Mouse (Mus musculus) embryonic facial prominence, embryonic 10.5 days (tissue): ENCODE measurements around the gene Gm5136. TPM values are rescaled to one million over a fixed set of nuclear protein-coding genes. Genes with fewer than 3 reads are reported as not detected.

Experiments used
- DNase-seq: peaks from one replicate; pipeline ENCODE4 v3.0.0-alpha.2; 2017; ENCODE audit warnings: low spot score
- H3K27ac ChIP-seq: fragments of 300-500 bp; sonication (generic); replicated peaks from 2 replicates; pipeline ENCODE4 v1.5.1; 2016; ENCODE audit warnings: mild to moderate bottlenecking
- H3K27me3 ChIP-seq: fragments of 300-500 bp; sonication (generic); replicated peaks from 2 replicates; pipeline ENCODE4 v1.6.1; 2016; ENCODE audit warnings: low read depth, mild to moderate bottlenecking; ENCODE audit not compliant: poor library complexity, severe bottlenecking
- H3K36me3 ChIP-seq: fragments of 300-500 bp; sonication (generic); replicated peaks from 2 replicates; pipeline ENCODE4 v1.6.1; 2016; ENCODE audit warnings: mild to moderate bottlenecking, moderate library complexity
- H3K4me1 ChIP-seq: fragments of 300-500 bp; sonication (generic); 2 replicates; pipeline ENCODE4 v1.6.1; 2016
- H3K4me3 ChIP-seq: fragments of 300-500 bp; sonication (generic); 2 replicates; pipeline ENCODE4 v1.5.1; 2016; ENCODE audit warnings: mild to moderate bottlenecking, moderate library complexity
- H3K9me3 ChIP-seq: fragments of 300-500 bp; sonication (generic); 2 replicates; pipeline ENCODE4 v1.6.1; 2016; ENCODE audit warnings: mild to moderate bottlenecking
- WGBS: fragments of 180-500 bp; shearing (Covaris S2); methylation state at CpG from one replicate; pipeline ENCODE4 v1.1.7; 2016; 5-methylcytosine and 5-hydroxymethylcytosine counted together
- polyA plus RNA-seq: library from polyadenylated mRNA; unstranded; fragments of >200 nt; fragmentation: Nextera tagmentation; extraction: Ambion mirVana; gene quantifications from 2 replicates; pipeline ENCODE4 v1.2.1, GENCODE M21; 2016

Gene Gm5136
- not detected in 2 replicates for polyA plus RNA-seq

- Histone ChIP-seq H3K9me3 (no peaks in the 10 kb centered on the region), H3K4me1 (no peaks in the 10 kb centered on the region), H3K36me3 (no peaks in the 10 kb centered on the region), H3K27ac (no peak within 1 kb of the TSS), H3K4me3 (no peak within 1 kb of the TSS), H3K27me3 (no peaks in the 10 kb centered on the region)
- WGBS, result 94% methylated on average over 9 of the region's 9 CpGs
- DNase-seq, result no peak
Measured at GRCm38 (mm10) chr10:108699946-108700345, at the start of gene Gm5136. Gene Gm5136 (minus strand): TSS chr10:108700160.

- H3K4me1 ChIP-seq, result no peaks in the 10 kb centered on the region
- DNase-seq, result no peak
- H3K27me3 ChIP-seq, result no peaks in the 10 kb centered on the region
- no peak overlapping the region for H3K27ac ChIP-seq
- no peak overlapping the region for H3K4me3 ChIP-seq
- no peaks in the 10 kb centered on the region for H3K9me3 ChIP-seq
- H3K36me3 ChIP-seq, result no peaks in the 10 kb centered on the region
- 82% methylated on average over 2 of the region's 2 CpGs for WGBS
Measured at GRCm38 (mm10) chr10:108743759-108744158, 43.8 kb upstream of the Gm5136 start.

DNA sequence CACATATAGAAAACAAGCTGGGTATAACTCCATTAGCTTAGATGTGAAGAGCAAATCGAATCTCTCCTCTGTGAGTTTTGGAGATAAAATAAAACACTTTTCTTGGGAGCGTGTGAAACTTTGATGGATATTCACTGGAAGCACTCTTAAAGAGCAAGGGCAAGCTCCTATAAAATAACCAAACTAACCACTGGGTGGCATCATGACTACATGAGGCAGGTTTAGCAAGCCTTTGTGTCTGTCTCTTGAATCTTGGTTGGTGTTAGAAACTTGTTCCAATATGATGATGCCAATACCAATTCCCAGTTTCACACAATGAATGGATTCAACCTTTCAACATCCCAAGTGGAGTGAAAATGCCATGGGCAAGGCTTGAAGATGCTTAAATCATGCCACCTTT, 34.0 kb upstream of the Gm5136 start:
- Histone ChIP-seq H3K36me3 (no peaks in the 10 kb centered on the region), H3K27ac (no peak overlapping the region), H3K9me3 (peaks cover 3% of the 10 kb centered on the region; the same call in 1 of the 2 replicates), H3K27me3 (no peaks in the 10 kb centered on the region), H3K4me1 (no peaks in the 10 kb centered on the region), H3K4me3 (no peak overlapping the region)
- 67% methylated on average over 2 of the region's 2 CpGs for WGBS
- no peak for DNase-seq

GRCm38 (mm10) chr10:108728961-108729360, 29.0 kb upstream of the Gm5136 start:
- Histone ChIP-seq H3K9me3 (peaks cover 3% of the 10 kb centered on the region; the same call in 1 of the 2 replicates), H3K27me3 (no peaks in the 10 kb centered on the region), H3K4me3 (no peak overlapping the region), H3K4me1 (no peaks in the 10 kb centered on the region), H3K36me3 (no peaks in the 10 kb centered on the region), H3K27ac (no peak overlapping the region)
- 80% methylated on average over 8 of the region's 8 CpGs for WGBS
- DNase-seq, result no peak

GRCm38 (mm10) chr10:108726391-108726790, 26.4 kb upstream of the Gm5136 start:
- WGBS, result 91% methylated on average over 4 of the region's 4 CpGs

GRCm38 (mm10) chr10:108724878-108725277, 24.9 kb upstream of the Gm5136 start:
- no peak for DNase-seq
- H3K4me3 ChIP-seq, result no peak overlapping the region
- no peak overlapping the region for H3K27ac ChIP-seq
- 95% methylated on average over 3 of the region's 3 CpGs for whole genome bisulfite sequencing
- H3K36me3 ChIP-seq, result no peaks in the 10 kb centered on the region
- no peaks in the 10 kb centered on the region for H3K4me1 ChIP-seq
- H3K27me3 ChIP-seq, result no peaks in the 10 kb centered on the region
- no peaks in the 10 kb centered on the region for H3K9me3 ChIP-seq

More at GRCm38 (mm10) chr10:108726391-108726790, 26.4 kb upstream of the Gm5136 start:
- no peaks in the 10 kb centered on the region for H3K9me3 ChIP-seq
- H3K27me3 ChIP-seq, result no peaks in the 10 kb centered on the region
- no peaks in the 10 kb centered on the region for H3K4me1 ChIP-seq
- H3K27ac ChIP-seq, result no peak overlapping the region
- no peaks in the 10 kb centered on the region for H3K36me3 ChIP-seq
- no peak for DNase-seq
- H3K4me3 ChIP-seq, result no peak overlapping the region

DNA sequence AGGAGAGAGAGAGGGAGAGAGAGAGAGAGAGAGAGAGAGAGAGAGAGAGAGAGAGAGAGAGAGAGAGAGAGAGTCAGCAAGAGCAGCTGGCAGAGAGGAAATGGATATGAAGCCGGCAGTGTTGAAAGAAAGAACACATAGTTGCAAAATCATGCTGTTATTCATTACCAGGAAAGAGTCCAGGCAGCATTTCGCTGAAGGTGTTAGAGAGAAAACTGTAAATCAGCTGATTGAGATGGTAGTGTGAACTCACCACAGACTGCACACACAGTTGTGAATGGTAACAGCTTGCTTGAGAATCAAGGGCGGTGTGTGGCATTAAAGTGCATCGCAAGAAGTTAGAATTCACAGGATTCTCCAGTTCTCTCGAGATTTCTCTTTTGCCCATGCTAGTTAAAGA, 10.6 kb upstream of the Gm5136 start:
- Histone ChIP-seq H3K27ac (no peak overlapping the region), H3K9me3 (no peaks in the 10 kb centered on the region), H3K36me3 (no peaks in the 10 kb centered on the region), H3K4me1 (no peaks in the 10 kb centered on the region), H3K27me3 (no peaks in the 10 kb centered on the region), H3K4me3 (no peak overlapping the region)
- WGBS, result 81% methylated on average over 5 of the region's 5 CpGs
- DNase-seq, result no peak

DNA sequence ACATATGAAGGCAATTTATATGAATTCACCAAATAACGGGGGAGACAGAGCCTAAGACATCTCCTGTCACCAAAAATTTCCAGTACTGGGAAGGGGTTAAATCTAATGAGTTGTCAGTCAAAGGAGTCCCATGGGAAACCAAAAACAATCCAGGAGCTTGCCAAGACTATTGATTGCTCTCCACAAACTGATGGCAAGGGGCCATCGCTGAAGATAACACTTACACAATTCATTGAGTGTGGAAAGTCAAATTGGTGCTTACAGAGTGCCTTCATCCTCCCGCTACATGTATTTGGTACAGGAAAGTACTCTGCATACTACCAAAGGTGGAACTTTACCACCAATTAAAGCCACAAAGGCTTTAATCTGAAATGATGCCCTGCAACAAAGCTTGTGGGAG, 5.7 kb upstream of the Gm5136 start:
- H3K4me1 ChIP-seq, result no peaks in the 10 kb centered on the region
- H3K9me3 ChIP-seq, result no peaks in the 10 kb centered on the region
- no peak overlapping the region for H3K27ac ChIP-seq
- H3K4me3 ChIP-seq, result no peak overlapping the region
- H3K36me3 ChIP-seq, result no peaks in the 10 kb centered on the region
- no peak for DNase-seq
- WGBS, result 84% methylated on average over 3 of the region's 3 CpGs
- no peaks in the 10 kb centered on the region for H3K27me3 ChIP-seq

DNA sequence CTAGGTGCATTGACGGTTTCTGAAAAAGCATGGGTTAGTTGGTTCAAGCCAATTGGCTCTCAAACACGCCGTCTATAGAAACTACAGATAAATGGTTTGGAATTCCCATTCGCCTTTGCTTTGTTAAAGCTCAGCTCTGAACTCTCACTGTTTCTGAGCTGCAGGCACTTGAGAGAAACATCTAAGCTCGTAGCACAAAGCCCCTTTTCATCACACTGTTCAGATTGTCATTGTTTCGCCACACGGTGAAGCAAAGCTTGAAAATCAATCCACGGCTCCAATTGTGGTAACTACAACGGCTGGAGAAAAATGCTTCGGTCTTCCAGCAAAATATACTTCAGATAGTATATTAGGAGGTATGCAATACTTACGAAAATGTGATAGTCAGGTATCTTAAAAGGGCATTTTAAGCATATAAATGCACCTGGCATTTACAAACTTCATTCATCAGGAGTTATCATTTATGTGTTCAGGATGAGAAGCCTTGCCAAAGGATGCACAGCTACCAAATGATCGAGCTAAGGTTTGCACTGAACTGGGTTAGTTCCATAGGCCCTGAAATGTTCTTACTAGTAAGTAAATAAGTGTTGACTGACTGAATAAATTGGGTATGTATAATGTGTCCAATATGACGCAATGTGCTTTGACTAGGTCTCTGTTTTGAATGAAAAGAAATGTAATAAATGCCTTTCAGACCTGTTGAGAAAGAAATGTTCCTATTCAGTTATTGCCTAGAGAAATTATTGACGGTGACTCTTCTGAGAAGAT, 1.6 kb upstream of the Gm5136 start:
- WGBS, result 43% methylated on average over 14 of the region's 14 CpGs
- H3K27ac ChIP-seq, result no peak overlapping the region
- H3K9me3 ChIP-seq, result no peaks in the 10 kb centered on the region
- no peaks in the 10 kb centered on the region for H3K36me3 ChIP-seq
- no peaks in the 10 kb centered on the region for H3K4me1 ChIP-seq
- H3K27me3 ChIP-seq, result no peaks in the 10 kb centered on the region
- no peak overlapping the region for H3K4me3 ChIP-seq
- no peak for DNase-seq

DNA sequence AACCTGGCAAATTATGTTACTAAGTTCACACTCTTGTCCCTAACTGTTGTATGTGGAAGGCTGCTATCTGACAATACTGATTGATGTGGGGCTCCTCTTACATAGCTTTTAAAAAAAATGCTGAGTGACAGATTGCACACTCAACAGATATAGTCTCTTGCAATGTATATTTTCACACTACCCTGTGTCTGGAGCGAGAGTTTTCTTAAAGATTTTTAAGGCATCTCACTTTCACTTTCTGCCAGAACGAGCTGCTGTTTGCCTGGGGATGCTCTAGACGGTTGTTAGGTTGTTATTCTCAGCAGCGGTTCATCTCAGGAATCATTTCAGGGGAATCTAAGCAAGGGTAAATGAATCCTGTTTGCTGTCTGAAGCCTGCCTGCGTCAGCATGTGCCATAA, 2.9 kb downstream of the Gm5136 start:
- Histone ChIP-seq H3K36me3 (no peaks in the 10 kb centered on the region), H3K27me3 (no peaks in the 10 kb centered on the region), H3K27ac (no peak overlapping the region), H3K4me1 (no peaks in the 10 kb centered on the region), H3K4me3 (no peak overlapping the region), H3K9me3 (no peaks in the 10 kb centered on the region)
- no peak for DNase-seq
- WGBS, result 75% methylated on average over 5 of the region's 5 CpGs

GRCm38 (mm10) chr10:108690954-108691353, 9.0 kb downstream of the Gm5136 start:
- DNase-seq, result no peak
- no peaks in the 10 kb centered on the region for H3K27me3 ChIP-seq
- H3K9me3 ChIP-seq, result no peaks in the 10 kb centered on the region
- H3K36me3 ChIP-seq, result no peaks in the 10 kb centered on the region
- no peak overlapping the region for H3K27ac ChIP-seq
- H3K4me3 ChIP-seq, result no peak overlapping the region
- 76% methylated on average over 9 of the region's 9 CpGs for WGBS
- H3K4me1 ChIP-seq, result no peaks in the 10 kb centered on the region

- Histone ChIP-seq H3K4me1 (no peaks in the 10 kb centered on the region), H3K36me3 (no peaks in the 10 kb centered on the region), H3K9me3 (no peaks in the 10 kb centered on the region), H3K27ac (no peak overlapping the region), H3K27me3 (no peaks in the 10 kb centered on the region), H3K4me3 (no peak overlapping the region)
- DNase-seq, result no peak
- 89% methylated on average over 4 of the region's 4 CpGs for WGBS
Measured at GRCm38 (mm10) chr10:108686696-108687095, 13.3 kb downstream of the Gm5136 start.

GRCm38 (mm10) chr10:108679675-108680390, 20.1 kb downstream of the Gm5136 start:
- no peak overlapping the region for H3K4me3 ChIP-seq
- DNase-seq, result no peak
- WGBS, result 79% methylated on average over 14 of the region's 14 CpGs
- no peaks in the 10 kb centered on the region for H3K4me1 ChIP-seq
- no peak overlapping the region for H3K27ac ChIP-seq
- no peaks in the 10 kb centered on the region for H3K9me3 ChIP-seq
- no peaks in the 10 kb centered on the region for H3K27me3 ChIP-seq
- H3K36me3 ChIP-seq, result no peaks in the 10 kb centered on the region
